Mouse (Mus musculus) v-Abl transformed pro-B cells (cell line): ENCODE measurements at regions not wholly inside any gene's neighbourhood (a gene's known extent, or its start where the extent isn't known, plus 50 kb on each side); places are given as distances from the start of the nearest gene placed in this dataset.

ENCODE experiments used
- in situ Hi-C, 2 experiments: fragments of 400-800 bp; cut with MboI; formaldehyde crosslinking; loops; one replicate each; pipeline ENCODE4 v1.15.1; 2025; ENCODE audit not compliant: unreplicated experiment in 2 of 2

GRCm38 (mm10) chr17:45244870-45245269 is 188.7 kb downstream of the Cdc5l start:
- in situ Hi-C loops, result no loop called here

GRCm38 (mm10) chr17:45243103-45243502 is 190.4 kb downstream of the Cdc5l start:
- in situ Hi-C loops, result no loop called here

GRCm38 (mm10) chr17:45242076-45242475 is 191.5 kb downstream of the Cdc5l start:
- in situ Hi-C loops, result no loop called here

GRCm38 (mm10) chr17:45240963-45241543 is 192.5 kb downstream of the Cdc5l start:
- in situ Hi-C loops, result no loop called here

GRCm38 (mm10) chr17:45240545-45240944 is 193.0 kb downstream of the Cdc5l start:
- in situ Hi-C loops, result no loop called here

- in situ Hi-C loops, result no loop called here
These were observed 196.3 kb downstream of the Cdc5l start for GRCm38 (mm10) chr17:45237246-45237645.

- in situ Hi-C loops, result no loop called here
These were observed 198.1 kb downstream of the Cdc5l start for GRCm38 (mm10) chr17:45235401-45235800.

- in situ Hi-C loops, result no loop called here
These were observed 200.7 kb downstream of the Cdc5l start for GRCm38 (mm10) chr17:45232874-45233273.

- in situ Hi-C loops, result no loop called here
These were observed 206.3 kb downstream of the Cdc5l start for GRCm38 (mm10) chr17:45227190-45227589.

GRCm38 (mm10) chr17:45226486-45226885 is 207.1 kb downstream of the Cdc5l start:
- in situ Hi-C loops, result no loop called here

- in situ Hi-C loops, result no loop called here
These were observed 211.9 kb downstream of the Cdc5l start for GRCm38 (mm10) chr17:45221625-45222024.

GRCm38 (mm10) chr17:45217126-45217525 is 216.4 kb downstream of the Cdc5l start:
- in situ Hi-C loops, result loop anchor here in 1 of 2 experiments (10.0 kb wide), 1 partner anchor 472 kb away; no protein-coding TSS in a partner anchor

GRCm38 (mm10) chr17:45215067-45216049 is 218.2 kb downstream of the Cdc5l start:
- in situ Hi-C loops, result loop anchor here in 1 of 2 experiments (10.0 kb wide), 1 partner anchor 471 kb away; no protein-coding TSS in a partner anchor

- in situ Hi-C loops, result loop anchor here in 1 of 2 experiments (5.0 to 10.0 kb wide), 2 partner anchors 466 to 754 kb away; no protein-coding TSS in a partner anchor
These were observed 222.6 kb downstream of the Cdc5l start for GRCm38 (mm10) chr17:45210984-45211383.

- in situ Hi-C loops, result no loop called here
These were observed 224.2 kb downstream of the Cdc5l start for GRCm38 (mm10) chr17:45209387-45209663.

- in situ Hi-C loops, result no loop called here
These were observed 224.7 kb downstream of the Cdc5l start for GRCm38 (mm10) chr17:45208596-45209386.

- in situ Hi-C loops, result no loop called here
These were observed 237.8 kb downstream of the Cdc5l start for GRCm38 (mm10) chr17:45195779-45196178.

- in situ Hi-C loops, result no loop called here
These were observed 238.7 kb downstream of the Cdc5l start for GRCm38 (mm10) chr17:45194786-45195281.

GRCm38 (mm10) chr17:45193456-45194025 is 240.0 kb downstream of the Cdc5l start:
- in situ Hi-C loops, result no loop called here

- in situ Hi-C loops, result no loop called here
These were observed 246.1 kb downstream of the Cdc5l start for GRCm38 (mm10) chr17:45187402-45187801.
